Mouse (Mus musculus) heart, embryonic 12.5 days (tissue): ENCODE data around the gene Tll2. TPM values are rescaled to one million over a fixed set of nuclear protein-coding genes. Genes with fewer than 3 reads are reported as not detected.

Source experiments
- ATAC-seq: fragments of 200-750 bp; cut with Nextera tagmentation; 2 replicates; pipeline ENCODE4 v1.8.0; 2017; ENCODE audit warnings: moderate TSS enrichment, moderate library complexity; ENCODE audit not compliant: insufficient number of reproducible peaks, low FRiP score
- H3K27ac ChIP-seq: fragments of 300-500 bp; sonication (generic); 2 replicates; pipeline ENCODE4 v1.5.1; 2016; ENCODE audit warnings: mild to moderate bottlenecking, moderate library complexity; ENCODE audit not compliant: poor library complexity, severe bottlenecking
- H3K27me3 ChIP-seq: fragments of 300-500 bp; sonication (generic); replicated peaks from 2 replicates; pipeline ENCODE4 v1.6.1; 2016; ENCODE audit warnings: mild to moderate bottlenecking, moderate library complexity
- H3K36me3 ChIP-seq: fragments of 300-500 bp; sonication (generic); 2 replicates; pipeline ENCODE4 v1.6.1; 2016; ENCODE audit warnings: mild to moderate bottlenecking, moderate library complexity
- H3K4me1 ChIP-seq: fragments of 300-500 bp; sonication (generic); replicated peaks from 2 replicates; pipeline ENCODE4 v1.6.1; 2016; ENCODE audit warnings: mild to moderate bottlenecking
- H3K4me2 ChIP-seq: fragments of 300-500 bp; sonication (generic); 2 replicates; pipeline ENCODE4 v1.6.1; 2016; ENCODE audit warnings: mild to moderate bottlenecking, moderate library complexity
- H3K4me3 ChIP-seq: fragments of 300-500 bp; sonication (generic); 2 replicates; pipeline ENCODE4 v1.5.1; 2016; ENCODE audit warnings: mild to moderate bottlenecking
- H3K9ac ChIP-seq: fragments of 300-500 bp; sonication (generic); 2 replicates; pipeline ENCODE4 v1.6.1; 2016; ENCODE audit warnings: mild to moderate bottlenecking, moderate library complexity
- H3K9me3 ChIP-seq: fragments of 300-500 bp; sonication (generic); replicated peaks from 2 replicates; pipeline ENCODE4 v1.6.1; 2016; ENCODE audit warnings: mild to moderate bottlenecking, moderate library complexity
- WGBS: fragments of 180-500 bp; shearing (Covaris S2); methylation state at CpG from one replicate; pipeline ENCODE4 v1.1.7; 2016; 5-methylcytosine and 5-hydroxymethylcytosine counted together
- polyA plus RNA-seq: library from polyadenylated mRNA; unstranded; fragments of >200 nt; fragmentation: Nextera tagmentation; extraction: Ambion mirVana; gene quantifications from 2 replicates; pipeline ENCODE4 v1.2.1, GENCODE M21; 2016

Tll2 gene
- polyA plus RNA-seq, 1 experiment from 2014 or later = 0.05 TPM

DNA sequence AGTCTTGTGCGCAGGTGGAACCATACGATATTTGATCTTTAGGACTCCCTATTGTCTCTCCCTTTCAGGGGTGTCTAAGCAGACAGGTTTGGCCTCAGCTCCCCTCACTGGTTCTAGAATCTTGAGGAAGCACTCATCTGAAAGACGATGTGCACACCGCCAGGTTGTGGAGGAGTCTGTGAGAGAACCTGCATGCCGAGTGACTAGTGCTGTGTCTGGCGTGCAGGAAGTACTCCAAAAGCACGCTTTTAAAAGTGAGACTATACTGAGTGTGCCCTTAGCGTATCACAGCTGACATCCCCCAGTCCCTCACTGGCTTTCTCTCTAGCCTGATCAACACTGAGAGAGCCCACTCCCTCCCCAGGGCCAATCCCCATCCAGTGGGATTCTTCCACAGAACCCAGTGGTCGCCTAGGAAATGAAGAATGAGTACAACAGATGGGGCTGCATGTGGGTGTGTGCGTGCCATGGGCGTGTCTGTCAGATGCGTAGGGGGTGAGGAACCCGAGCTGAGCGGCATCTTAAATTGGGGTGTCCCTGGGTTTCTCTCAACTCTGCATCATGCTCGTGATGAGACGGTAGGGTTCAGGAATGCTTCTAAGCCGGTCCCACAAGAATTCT lies 92.6 kb downstream of the Tll2 start:
- Histone ChIP-seq H3K27ac (no peak overlapping the region), H3K9ac (no peak overlapping the region), H3K4me1 (no peaks in the 10 kb centered on the region), H3K4me2 (no peak overlapping the region), H3K27me3 (0 out of 2 replicates have a peak, but pooled peaks cover 3% of the 10 kb centered on the region), H3K36me3 (no peaks in the 10 kb centered on the region), H3K4me3 (no peak overlapping the region), H3K9me3 (no peaks in the 10 kb centered on the region)
- 78% methylated on average over 17 of the region's 17 CpGs for WGBS
- ATAC-seq = no peak

DNA sequence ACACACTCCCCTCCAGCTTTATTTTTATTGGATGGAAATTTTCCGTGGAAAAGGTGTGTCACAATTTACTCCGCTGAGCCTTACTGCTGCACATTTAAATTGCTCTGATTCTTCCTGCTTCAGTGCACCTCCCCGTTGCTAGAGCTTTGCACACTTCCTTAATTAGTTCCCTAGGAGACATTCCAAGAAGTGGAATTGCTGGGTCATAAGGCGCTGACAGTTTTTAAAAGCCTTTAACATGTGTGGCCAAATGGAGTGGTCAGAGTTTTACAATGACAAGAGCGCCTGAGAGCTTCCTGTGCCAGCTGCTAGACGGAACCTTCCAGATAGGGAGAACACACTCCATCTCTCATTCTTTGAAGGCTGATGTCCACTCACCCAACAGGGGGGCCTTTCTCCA lies 94.0 kb downstream of the Tll2 start:
- WGBS = 44% methylated on average over 6 of the region's 6 CpGs
- no peak overlapping the region for H3K27ac ChIP-seq
- H3K4me3 ChIP-seq = no peak overlapping the region
- H3K27me3 ChIP-seq = 0 out of 2 replicates have a peak, but pooled peaks cover 3% of the 10 kb centered on the region
- H3K36me3 ChIP-seq = no peaks in the 10 kb centered on the region
- H3K4me1 ChIP-seq = no peaks in the 10 kb centered on the region
- no peaks in the 10 kb centered on the region for H3K9me3 ChIP-seq
- no peak overlapping the region for H3K9ac ChIP-seq
- no peak overlapping the region for H3K4me2 ChIP-seq
- no peak for ATAC-seq

DNA sequence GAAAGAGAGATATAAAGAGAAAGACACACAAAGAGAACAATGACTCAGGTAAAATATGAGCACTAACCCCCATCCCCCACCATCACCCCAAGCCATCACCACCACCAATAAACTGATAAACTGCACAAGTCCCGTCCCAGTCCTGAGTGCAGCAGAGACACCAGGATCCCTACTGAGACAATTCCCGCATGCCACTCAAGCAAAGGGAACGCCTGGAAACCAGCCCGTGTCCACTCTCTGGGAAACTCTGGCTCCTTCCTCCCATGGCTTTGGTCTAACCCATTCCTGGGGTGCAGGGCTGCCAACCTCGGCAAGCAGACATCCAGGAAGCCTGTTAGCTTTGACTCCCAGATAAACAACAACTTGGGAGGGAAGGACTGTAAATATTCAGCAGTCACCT lies 96.6 kb downstream of the Tll2 start:
- Histone ChIP-seq H3K4me1 (no peaks in the 10 kb centered on the region), H3K27me3 (peaks cover 8% of the 10 kb centered on the region; the same call in 1 of the 2 replicates), H3K4me2 (no peak overlapping the region), H3K36me3 (no peaks in the 10 kb centered on the region), H3K4me3 (no peak overlapping the region), H3K9me3 (no peaks in the 10 kb centered on the region), H3K9ac (no peak overlapping the region), H3K27ac (no peak overlapping the region)
- 51% methylated on average over 5 of the region's 5 CpGs for WGBS
- ATAC-seq = no peak

DNA sequence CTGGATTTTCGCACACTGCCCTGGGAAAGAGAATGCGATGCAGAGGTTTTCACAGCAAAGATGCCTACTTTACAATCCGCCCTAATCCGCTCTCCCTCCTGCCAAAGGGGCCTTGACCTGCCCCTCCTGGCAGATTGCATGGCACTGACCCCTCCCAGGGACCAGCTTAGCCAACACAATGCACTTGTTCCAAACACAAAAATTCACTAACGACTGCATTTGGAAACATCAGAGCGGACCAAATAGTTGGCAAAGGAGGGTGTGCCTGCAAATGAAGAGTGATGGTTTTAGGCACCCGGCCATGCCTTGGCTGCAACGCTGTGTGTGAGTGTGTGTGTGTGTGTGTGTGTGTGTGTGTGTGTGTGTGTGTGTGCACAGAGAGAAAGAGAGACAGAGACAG lies 97.1 kb downstream of the Tll2 start:
- Histone ChIP-seq H3K36me3 (no peaks in the 10 kb centered on the region), H3K4me2 (no peak overlapping the region), H3K27ac (no peak overlapping the region), H3K9ac (no peak overlapping the region), H3K27me3 (peaks cover 8% of the 10 kb centered on the region; the same call in 1 of the 2 replicates), H3K4me3 (no peak overlapping the region), H3K9me3 (no peaks in the 10 kb centered on the region), H3K4me1 (no peaks in the 10 kb centered on the region)
- no peak for ATAC-seq
- WGBS = 76% methylated on average over 8 of the region's 8 CpGs

DNA sequence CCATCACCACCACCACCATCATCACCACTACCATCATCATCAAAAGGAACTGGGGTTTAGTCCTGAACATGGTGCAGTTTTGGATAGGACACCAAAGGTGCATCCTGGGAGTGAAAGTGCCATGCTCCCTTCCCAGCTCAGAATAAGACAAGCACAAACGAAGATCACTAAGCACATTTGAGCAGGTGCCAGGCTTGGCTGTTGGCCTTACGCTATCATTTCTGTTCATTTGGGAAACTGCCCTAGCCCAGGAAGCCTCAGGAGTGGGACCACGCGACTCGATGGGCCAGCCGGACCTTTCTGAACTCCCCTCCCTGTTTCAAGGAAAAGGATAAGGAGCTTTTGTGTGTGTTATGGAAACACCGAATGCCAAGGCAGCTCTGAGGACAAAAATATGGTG lies 98.0 kb downstream of the Tll2 start:
- no peaks in the 10 kb centered on the region for H3K9me3 ChIP-seq
- H3K4me3 ChIP-seq = no peak overlapping the region
- H3K36me3 ChIP-seq = no peaks in the 10 kb centered on the region
- H3K27ac ChIP-seq = no peak overlapping the region
- peaks cover 8% of the 10 kb centered on the region; the same call in 1 of the 2 replicates for H3K27me3 ChIP-seq
- no peak overlapping the region for H3K9ac ChIP-seq
- no peak overlapping the region for H3K4me2 ChIP-seq
- 86% methylated on average over 7 of the region's 7 CpGs for WGBS
- no peak for ATAC-seq
- no peaks in the 10 kb centered on the region for H3K4me1 ChIP-seq

DNA sequence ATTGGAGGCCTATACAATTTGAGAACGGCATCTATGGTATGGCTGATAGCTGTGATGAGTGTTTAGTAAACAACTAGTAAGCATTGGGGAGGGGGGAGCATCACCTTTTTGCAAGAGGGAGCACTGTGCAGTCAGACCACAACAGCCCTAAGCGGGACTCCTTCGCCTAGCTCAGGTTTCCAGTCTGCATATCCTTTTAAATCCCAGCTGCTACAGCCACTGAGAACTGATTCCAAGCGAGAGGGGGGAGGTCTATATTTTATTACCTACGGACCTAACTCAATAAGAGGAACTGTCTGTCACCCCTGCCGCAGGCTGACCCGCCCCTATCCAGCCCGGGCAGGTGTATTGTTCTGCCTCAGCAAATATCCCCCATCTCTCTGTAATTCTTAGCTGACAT lies 99.1 kb downstream of the Tll2 start:
- Histone ChIP-seq H3K27ac (no peak overlapping the region), H3K36me3 (no peaks in the 10 kb centered on the region), H3K4me1 (no peaks in the 10 kb centered on the region), H3K9ac (no peak overlapping the region), H3K4me2 (no peak overlapping the region), H3K4me3 (no peak overlapping the region), H3K27me3 (peaks cover 7% of the 10 kb centered on the region; the same call in 1 of the 2 replicates), H3K9me3 (no peaks in the 10 kb centered on the region)
- ATAC-seq = no peak
- WGBS = 70% methylated on average over 8 of the region's 8 CpGs

DNA sequence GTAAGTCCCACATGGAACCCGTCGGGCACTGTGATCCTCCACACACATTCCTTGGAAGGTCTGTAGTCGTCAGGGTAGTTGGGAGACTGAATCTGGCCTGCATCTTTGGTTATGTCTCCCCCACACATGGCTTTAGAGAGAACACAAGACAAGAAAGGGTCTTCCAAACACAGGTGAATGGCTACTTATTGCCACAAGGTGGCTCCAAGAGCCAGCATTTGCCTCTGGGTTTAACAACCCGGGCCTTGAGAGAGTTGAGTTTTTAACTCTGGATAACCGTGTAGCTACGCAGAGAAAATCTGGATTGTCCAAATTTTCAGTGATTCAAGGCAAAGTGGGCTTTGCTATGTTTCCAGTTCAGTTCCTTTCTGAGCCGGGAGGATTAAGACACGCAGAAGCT lies 101.7 kb downstream of the Tll2 start:
- Histone ChIP-seq H3K9ac (no peak overlapping the region), H3K4me3 (no peak overlapping the region), H3K36me3 (no peaks in the 10 kb centered on the region), H3K27ac (no peak overlapping the region), H3K4me1 (no peaks in the 10 kb centered on the region), H3K4me2 (no peak overlapping the region), H3K9me3 (no peaks in the 10 kb centered on the region), H3K27me3 (peaks cover 8% of the 10 kb centered on the region; the same call in 1 of the 2 replicates)
- 49% methylated on average over 8 of the region's 8 CpGs for WGBS
- no peak for ATAC-seq

DNA sequence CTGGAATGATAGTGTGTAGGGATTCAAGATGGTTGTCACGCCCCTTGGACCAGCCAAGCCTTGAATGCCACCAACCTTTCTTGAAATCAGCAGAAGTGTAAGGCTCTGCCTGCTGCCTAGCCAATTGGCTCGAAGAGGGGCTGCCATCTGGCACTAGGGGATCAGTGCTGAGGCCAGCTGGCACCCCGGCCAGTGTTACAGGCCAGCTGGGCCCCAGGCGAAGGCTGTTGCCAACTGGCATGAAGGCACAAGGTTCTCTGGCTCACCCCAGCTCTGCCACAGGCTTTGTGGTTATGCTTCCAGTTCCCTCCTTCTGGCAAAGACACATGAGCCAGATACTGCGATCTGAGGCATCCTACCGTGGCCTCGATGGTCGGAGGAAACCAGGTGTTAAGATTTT lies 105.2 kb downstream of the Tll2 start:
- H3K27ac ChIP-seq = no peak overlapping the region
- H3K4me3 ChIP-seq = no peak overlapping the region
- H3K4me2 ChIP-seq = no peak overlapping the region
- H3K27me3 ChIP-seq = peaks cover 10% of the 10 kb centered on the region; the same call in 1 of the 2 replicates
- no peaks in the 10 kb centered on the region for H3K9me3 ChIP-seq
- no peak overlapping the region for H3K9ac ChIP-seq
- no peaks in the 10 kb centered on the region for H3K4me1 ChIP-seq
- no peak for ATAC-seq
- WGBS = 79% methylated on average over 8 of the region's 8 CpGs
- no peaks in the 10 kb centered on the region for H3K36me3 ChIP-seq

DNA sequence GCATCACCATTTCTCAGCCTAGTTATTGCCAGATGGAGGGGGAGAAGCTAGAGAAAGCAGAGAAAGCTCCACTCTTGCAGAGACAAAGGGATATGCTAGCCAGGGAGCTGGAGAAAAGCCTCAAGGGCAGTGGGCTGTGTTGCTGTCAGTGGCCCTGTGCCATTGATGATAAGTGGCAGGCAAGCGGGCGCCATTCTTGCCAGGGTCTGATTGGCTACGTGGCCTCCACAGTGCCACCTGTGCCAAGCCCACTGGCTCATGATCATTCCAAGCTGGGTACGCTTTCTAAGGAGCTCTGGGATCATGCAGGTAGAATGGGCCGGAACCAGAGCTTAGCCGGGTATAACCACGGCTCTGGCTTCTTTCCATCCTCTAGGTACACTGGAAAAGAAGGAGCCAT lies 105.8 kb downstream of the Tll2 start:
- WGBS = 86% methylated on average over 7 of the region's 7 CpGs

DNA sequence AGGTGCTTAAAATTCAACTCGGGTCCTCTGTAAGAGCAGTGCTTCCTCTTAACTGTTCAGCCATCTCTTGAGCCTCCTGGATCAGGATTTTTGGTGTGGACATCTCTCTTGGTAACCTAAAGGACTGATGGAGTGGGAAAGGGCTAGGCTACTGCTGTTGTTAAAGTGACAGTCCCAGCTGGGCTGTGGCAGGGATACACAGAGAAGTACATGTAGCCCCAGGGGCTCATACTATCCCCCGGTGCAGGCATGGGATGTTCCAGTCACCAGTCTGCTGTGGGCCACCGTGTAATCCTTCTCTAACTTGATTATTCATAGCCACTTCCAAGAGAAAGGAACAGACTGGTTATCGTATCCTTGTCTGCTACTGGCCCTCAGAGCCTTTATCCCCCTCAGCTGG lies 109.6 kb downstream of the Tll2 start:
- H3K9me3 ChIP-seq = no peaks in the 10 kb centered on the region
- no peak for ATAC-seq
- H3K4me3 ChIP-seq = no peak overlapping the region
- WGBS = 54% methylated on average over 4 of the region's 4 CpGs
- 0 out of 2 replicates have a peak, but pooled peaks cover 5% of the 10 kb centered on the region for H3K27me3 ChIP-seq
- no peak overlapping the region for H3K9ac ChIP-seq
- H3K36me3 ChIP-seq = no peaks in the 10 kb centered on the region
- H3K4me2 ChIP-seq = no peak overlapping the region
- no peak overlapping the region for H3K27ac ChIP-seq
- no peaks in the 10 kb centered on the region for H3K4me1 ChIP-seq

More for the DNA sequence above, 105.8 kb downstream of the Tll2 start:
- no peak for ATAC-seq
- no peak overlapping the region for H3K4me3 ChIP-seq
- H3K27me3 ChIP-seq = peaks cover 10% of the 10 kb centered on the region; the same call in 1 of the 2 replicates
- H3K9me3 ChIP-seq = no peaks in the 10 kb centered on the region
- no peak overlapping the region for H3K9ac ChIP-seq
- H3K4me2 ChIP-seq = no peak overlapping the region
- no peaks in the 10 kb centered on the region for H3K4me1 ChIP-seq
- no peaks in the 10 kb centered on the region for H3K36me3 ChIP-seq
- H3K27ac ChIP-seq = no peak overlapping the region

DNA sequence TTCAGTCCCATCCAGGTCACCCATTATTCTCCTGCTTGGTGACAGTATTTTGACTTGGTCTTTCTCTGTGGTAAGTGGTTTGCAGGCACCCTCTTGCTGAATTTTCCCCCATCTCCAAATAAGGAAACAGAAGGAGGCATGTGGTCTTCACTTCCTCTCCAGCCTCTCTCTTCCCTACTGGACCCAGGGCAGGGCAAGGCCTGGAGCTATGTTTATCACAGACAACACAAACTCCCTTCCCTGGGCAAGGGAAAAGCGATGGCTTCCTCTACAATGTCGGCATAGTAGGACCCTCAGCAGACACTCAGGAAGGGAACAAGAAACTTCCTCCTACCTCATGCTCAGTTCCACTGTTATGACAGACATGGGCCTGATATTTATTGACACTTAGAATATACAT lies 114.7 kb downstream of the Tll2 start:
- no peak for ATAC-seq
- H3K27ac ChIP-seq = no peak overlapping the region
- H3K4me2 ChIP-seq = no peak overlapping the region
- no peak overlapping the region for H3K4me3 ChIP-seq
- H3K27me3 ChIP-seq = peaks cover 26% of the 10 kb centered on the region
- 38% methylated on average over 2 of the region's 2 CpGs for WGBS
- no peaks in the 10 kb centered on the region for H3K9me3 ChIP-seq
- H3K36me3 ChIP-seq = no peaks in the 10 kb centered on the region
- H3K4me1 ChIP-seq = peaks cover 7% of the 10 kb centered on the region; the same call in 1 of the 2 replicates
- no peak overlapping the region for H3K9ac ChIP-seq

DNA sequence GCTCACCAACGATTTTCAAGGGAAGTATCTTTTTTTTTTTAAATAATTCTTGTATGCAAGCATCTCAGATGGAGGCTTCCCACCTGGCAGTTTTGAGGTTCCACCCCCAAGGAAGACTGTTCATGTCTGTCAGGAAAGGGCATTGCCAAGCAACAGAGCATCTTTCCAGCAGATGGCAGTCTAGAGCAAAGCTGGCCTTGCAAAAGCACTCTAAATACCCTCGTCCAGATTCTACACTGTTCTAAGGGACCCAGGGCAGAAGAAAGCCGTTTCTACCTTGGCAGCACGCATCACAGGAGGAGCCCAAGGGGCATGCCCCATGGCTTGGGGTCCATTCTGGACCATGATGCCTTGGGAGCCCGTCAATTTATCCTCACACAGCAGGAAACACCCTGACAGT lies 116.8 kb downstream of the Tll2 start:
- H3K4me1 ChIP-seq = peaks cover 7% of the 10 kb centered on the region; the same call in 1 of the 2 replicates
- WGBS = 6% methylated on average over 5 of the region's 5 CpGs
- no peak for ATAC-seq

More for the DNA sequence above, 116.8 kb downstream of the Tll2 start:
- H3K9me3 ChIP-seq = no peaks in the 10 kb centered on the region
- no peak overlapping the region for H3K4me3 ChIP-seq
- no peak overlapping the region for H3K9ac ChIP-seq
- H3K27me3 ChIP-seq = peaks cover 26% of the 10 kb centered on the region
- no peak overlapping the region for H3K4me2 ChIP-seq
- no peak overlapping the region for H3K27ac ChIP-seq
- H3K36me3 ChIP-seq = no peaks in the 10 kb centered on the region
